Mouse (Mus musculus) layer of hippocampus, adult 11-12 months (tissue): ENCODE data around the gene Cpm.
"Not testable (repeated sequence)": the region's sequence is repeated elsewhere in the genome, so short reads cannot be mapped to it uniquely, and the experiment has no call there.

Experiments
- DNase-seq: peaks from one replicate; pipeline ENCODE4 v3.0.0; 2022; ENCODE audit warnings: low spot score

Cpm gene

DNA sequence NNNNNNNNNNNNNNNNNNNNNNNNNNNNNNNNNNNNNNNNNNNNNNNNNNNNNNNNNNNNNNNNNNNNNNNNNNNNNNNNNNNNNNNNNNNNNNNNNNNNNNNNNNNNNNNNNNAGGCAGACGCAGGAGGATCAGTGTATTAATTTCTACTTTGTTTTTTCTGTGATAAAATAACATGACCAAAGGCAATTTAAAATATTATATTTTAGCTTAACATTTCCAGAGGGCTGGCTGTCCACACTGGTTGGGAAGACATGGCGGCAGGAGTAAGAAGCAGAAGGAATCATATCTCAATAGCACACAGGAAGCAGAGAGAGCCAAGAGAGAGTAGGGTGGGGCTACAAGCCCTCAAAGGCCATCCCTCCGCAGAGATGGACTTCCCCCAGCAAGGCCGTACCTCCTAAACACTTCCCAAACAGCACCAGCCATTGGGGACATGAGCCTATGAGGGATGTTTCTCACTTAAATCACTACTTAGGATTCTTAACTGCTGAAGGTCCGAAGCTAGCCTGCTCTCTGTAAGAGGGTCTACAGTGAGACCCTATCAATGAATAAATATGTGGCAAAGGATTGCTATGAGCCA, 94.9 kb downstream of the Cpm start:
- no peak for DNase-seq

DNA sequence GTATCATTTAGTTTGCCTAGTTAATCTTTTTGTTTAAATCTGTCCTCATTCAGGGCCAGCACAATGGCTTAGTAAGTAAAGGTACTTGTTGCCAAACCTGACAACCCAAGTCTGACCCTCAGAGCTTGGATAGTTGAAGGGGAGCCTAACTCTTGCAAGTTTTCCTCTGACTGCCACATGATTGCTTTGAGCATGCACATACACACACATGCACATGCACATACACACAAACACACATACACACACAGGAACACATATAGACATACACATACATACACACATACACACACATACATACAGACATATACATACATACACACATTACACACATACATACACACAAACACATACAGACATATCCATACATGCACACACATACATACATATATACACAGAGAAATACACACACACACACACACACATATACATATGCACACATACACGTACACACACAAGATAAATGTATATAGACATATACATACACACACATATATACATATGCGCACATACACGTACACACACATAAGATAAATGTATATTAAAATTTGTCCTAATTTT, 95.6 kb downstream of the Cpm start:
- DNase-seq, result no peak

DNA sequence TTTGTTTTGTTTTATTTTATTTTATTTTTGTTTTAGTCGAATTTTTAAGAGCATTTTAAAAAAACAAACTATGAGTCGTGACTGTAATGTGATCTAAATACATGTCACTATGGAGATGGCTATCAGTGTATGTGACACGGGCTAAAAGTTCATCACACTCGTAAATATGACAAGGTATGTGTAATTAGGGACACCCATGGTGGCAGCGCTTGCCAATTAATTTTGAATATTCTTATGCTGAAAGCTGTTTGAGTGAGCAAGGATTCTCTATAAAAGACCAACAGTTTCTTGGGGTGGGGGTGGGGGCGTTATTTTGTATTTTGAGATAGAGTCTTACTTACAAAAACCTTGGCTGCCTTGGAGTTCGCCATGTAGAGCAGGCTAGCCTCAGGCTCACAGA, 96.4 kb downstream of the Cpm start:
- no peak for DNase-seq

DNA sequence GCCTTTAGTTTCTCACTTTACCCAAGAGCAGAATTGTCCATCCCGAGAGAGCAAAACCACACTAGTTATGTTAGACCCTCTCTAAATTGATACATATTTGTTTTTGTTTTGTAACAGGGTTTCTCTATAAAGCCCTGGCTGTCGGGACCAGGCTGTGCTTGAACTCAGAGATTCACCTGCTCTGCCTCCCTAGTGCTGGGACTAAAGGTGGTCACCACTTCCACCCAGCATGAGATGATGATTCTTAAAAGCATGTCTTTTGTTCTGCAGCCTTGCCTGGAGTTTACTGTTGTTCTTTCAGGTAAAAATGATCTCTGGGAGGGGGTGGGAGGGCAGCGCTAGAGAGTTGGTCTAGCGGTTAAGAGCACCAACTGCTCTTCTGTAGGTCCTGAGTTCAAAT, 97.0 kb downstream of the Cpm start:
- DNase-seq, result no peak

DNA sequence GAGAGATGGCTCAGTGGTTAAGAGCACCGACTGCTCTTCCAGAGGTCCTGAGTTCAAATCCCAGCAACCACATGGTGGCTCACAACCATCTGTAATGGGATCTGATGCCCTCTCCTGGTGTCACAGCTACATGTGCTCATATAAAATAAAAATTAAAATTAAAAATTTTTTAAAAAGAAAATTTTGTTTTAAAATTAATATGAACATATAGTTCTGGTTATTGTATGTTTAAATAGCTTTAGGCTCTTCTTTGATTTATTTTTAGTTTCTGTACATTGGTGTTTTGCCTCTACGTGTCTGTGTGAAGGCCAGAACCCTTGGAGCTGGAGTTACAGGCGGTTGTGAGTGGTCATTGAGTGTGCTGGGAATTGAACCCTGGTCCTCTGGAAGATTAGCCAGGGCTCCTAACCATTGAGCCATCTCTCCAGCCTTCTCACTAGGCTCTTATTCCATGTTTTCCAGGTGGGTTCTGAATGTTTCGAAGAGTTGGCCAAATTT, 97.6 kb downstream of the Cpm start:
- no peak for DNase-seq

DNA sequence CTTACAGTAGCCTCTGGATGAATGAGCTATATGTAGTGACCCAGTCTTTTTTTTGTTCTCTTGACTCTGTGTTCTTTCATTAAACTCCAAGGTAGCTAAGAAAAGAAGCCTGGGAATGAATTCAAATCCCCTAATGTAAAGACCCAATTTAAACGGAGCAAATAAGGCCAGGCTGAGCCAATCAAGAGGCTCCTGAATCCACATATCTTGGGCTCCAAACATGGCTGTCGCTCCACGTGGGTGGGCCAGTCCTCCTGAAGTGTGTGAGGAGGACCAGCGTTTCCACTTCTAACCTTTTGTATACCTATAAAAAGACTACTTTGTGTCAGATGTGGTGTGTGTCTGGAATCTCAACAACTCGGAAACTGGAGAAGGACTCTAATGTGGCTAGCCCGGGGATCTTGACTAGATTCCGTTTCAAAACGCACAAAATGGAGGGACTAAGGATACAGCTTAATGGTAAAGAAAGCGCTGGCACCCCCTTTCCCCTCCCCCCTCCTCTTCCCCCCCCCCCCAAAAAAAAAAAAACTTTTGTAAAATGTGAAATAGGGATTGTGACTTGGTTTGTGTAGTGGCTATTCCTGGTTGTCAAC, 98.3 kb downstream of the Cpm start:
- no peak for DNase-seq

DNA sequence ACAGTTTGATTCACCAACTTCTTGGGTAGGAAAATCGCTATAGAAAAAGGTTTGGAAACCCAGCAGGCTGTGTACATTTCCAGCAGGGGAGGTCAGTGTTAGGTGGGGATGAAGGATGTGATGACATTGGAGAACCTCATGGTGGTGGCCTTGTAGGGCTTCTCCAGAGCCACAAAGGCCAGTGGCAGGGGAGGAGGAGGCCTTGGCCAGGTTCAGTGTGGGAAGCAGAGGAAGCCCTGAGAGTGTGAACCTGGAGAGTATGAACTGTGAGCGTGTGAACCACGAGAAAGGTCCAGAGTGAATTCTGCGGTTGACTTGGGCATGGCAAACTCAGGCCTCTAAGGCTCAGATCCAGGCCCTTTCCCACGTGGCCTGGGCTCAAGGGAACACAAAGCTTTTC, 99.3 kb downstream of the Cpm start:
- no peak for DNase-seq

DNA sequence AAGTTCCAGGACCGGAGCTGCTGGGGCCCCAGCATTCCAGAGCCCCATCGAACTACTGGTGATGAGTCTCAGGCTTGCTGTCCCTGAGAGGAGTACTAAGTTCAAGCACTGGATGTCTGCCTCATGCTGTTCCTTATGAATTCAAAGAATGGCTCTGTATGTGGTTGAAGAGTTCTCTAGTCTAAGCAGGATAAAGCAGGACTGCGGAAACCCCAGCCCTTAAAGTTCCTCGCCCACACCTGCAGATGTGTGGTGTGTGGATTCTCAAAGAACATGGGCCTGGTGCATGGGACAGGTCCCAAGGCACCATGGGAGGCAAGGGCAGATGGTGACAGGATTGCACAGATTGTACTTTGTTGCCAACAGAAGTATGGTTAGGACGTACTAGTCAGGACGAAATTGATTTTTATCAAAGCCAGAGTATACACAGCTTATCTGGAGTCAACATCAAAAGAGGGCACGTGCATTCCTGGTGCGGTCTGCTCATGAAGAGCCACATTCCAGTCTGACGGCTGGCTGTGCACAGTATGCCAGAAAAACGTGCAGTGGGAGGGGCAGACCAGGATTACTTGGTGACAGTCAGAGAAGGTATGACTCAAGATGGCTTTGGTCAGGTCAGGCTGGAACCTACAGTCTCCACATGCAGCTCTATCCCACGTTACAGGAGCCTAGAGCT, 100.0 kb downstream of the Cpm start:
- no peak for DNase-seq

DNA sequence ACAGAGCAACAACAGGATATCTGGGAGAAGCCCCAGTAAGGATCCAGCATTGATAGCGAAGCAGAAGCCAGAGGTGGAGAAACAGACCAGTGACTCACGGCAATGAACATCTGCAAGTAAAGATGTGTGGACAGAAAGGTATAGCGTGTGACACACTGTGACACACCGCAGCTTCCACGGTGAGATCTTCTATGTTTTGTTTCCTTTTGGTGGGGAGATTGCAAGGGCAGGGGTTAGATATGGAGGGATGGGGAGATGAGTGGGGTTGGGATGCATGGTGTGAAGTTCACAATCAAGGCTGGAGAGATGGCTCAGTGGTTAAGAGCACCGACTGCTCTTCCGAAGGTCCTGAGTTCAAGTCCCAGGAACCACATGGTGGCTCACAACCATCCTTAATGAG, 100.8 kb downstream of the Cpm start:
- DNase-seq, result no peak

DNA sequence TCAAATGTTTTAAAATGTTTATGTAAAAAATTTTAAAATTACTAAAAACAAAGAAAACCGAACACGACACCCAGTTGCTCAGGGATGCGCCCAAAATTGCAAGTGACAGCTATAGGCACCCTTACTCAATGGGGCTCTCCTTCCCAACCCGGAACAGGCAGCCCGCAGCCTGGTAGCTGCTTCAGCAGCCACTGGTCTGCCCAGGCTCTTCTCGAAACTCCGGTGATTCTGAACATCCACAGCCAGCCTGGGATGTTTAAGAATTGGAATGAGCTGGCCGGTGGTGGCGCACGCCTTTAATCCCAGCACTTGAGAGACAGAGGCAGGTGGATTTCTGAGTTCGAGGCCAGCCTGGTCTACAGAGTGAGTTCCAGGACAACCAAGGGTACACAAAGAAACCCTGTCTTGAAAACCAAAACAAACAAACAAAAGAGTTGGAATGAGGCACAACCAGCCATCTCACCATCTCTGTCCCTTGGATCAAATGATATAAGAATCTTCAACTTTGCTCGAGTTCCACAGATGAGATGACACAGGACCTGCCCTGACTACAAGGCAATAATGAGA, 101.4 kb downstream of the Cpm start:
- no peak for DNase-seq

DNA sequence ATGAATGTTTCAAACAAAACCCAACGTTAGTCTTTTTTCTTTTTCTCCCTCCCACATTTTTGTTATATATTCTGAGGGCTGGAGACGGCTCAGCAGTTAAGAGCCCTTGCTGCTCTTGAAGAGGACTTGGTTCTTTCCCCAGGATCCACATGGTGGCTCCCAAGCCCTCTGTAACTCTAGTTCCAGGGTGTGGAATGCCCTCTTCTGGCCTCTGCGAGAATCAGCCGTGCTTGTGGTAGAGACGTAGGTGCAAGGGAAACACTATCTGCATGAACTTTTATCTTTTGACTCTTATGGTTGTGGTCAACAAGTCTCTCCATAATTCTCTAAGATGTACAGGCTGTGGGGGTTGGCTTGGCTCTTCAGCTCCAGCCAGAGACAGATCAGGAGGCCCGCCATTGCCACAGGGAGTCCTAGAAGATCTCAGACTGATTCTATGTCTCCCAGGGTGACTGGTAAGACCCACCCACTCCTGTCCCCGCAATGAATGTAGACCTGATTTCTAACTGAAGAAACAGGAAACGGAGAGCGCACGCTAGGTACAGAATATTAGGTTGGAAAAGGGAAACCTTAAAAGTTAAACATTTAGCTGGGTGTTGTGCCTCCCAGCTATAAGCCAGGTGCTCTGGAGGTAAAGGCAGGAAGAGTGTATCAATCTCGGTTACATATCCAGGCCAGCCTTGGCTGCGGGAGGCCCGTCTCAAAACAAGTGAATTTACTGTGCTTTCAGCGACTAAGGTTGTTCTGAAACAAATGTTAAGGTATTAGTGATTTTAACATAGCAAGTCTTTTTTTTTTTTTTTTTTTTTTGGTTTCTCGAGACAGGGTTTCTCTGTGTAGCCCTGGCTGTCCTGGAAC, 102.2 kb downstream of the Cpm start:
- DNase-seq, result peak; percentile 63

DNA sequence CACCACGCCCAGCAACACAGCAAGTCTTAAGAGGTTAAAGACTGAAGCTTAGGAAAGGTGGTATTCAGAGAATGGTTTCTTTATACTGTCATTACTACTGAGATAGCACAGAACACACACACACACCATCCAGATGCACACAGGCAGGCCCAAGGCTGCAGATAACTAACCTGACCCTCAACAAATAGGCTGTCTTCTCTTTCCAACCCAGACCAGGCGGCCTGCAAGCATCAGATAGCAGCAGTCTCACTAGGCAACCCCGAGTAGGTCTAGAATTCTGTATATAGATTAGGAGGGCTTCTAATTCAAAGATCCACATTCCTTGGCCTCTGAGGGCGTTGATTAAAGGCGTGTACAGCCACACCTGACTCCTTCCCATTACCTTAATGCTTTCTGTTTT, 102.9 kb downstream of the Cpm start:
- no peak for DNase-seq

DNA sequence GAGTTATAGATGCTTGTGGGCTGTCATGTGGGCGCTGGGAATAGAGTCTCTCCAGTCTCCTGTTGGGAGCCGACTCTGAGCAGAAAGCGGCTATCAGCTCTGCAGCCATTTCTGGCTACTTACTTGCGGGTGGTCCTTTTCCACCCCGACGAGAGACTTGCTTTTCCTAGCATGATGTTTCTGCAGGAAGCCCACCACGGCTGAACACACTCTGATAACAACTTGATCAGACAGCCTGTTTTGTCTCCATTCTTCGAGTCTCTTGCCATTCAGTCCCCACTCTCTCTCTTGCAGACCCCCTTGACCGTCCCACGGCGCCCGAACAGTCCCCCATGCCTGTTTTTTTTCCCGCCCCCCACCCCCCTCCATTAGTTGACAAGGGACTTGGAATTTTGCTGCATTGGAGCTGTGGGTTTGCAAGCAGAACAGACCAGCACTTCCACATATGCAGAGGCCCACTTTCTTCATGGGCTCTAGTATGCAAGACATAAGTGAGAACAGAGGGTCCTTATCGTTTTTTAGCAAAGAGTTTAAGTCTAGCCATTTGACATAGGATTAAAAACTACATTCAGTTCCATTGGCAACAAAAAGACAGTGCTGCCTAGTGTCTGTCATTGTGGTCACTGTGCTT, 103.8 kb downstream of the Cpm start:
- DNase-seq, result no peak

DNA sequence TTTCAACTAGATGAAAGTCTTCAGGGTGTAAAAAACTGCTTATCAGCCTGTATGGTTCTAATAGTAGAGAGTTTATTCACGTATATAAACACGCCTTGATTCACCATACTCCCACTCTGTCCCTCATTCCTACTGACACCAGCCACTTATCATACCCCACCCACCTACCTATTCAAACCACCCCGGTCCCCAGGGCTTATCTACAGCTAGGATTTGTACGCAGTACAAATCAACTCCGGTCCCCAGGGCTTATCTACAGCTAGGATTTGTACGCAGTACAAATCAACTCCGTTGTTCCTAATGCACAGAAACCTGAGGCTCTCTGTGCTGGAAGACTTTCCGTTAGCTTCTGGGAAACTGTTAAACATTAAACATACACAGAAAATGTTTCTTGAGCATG, 104.3 kb downstream of the Cpm start:
- DNase-seq, result not testable (repeated sequence)

DNA sequence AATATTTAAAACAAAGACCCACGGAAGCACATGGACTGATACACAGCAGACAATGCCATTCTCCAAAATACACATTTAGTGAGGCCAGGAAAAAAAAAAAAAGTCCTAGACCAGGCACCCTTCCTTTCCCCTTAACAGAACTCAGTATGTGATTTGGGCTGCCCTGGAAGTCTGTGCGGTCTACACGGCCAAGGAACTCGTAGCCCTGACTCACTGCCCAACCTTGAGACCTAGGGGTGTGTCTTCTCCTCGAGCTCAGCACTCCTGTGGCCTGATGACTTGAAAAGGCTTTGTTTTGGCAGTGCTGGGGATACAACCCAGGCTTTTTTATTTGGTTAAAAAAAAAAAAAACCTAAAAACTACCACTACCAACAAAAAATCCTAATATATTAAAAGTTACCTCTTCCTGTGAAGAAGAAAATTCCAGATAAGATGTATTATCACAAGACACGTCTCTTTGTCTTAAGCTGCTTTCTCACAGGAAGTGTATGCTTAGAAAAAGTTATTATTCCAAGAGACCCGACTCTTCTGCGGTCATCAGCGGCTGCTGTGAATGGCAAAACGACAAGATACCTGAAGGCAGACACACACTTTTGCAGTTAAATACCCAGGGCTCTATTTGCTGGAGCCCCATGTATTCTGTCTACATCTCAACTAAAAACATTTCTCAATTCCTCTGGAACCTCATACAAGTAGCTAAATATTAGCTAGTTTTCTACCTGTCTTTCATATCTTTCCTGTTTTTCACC, 105.0 kb downstream of the Cpm start:
- DNase-seq, result not testable (repeated sequence)

DNA sequence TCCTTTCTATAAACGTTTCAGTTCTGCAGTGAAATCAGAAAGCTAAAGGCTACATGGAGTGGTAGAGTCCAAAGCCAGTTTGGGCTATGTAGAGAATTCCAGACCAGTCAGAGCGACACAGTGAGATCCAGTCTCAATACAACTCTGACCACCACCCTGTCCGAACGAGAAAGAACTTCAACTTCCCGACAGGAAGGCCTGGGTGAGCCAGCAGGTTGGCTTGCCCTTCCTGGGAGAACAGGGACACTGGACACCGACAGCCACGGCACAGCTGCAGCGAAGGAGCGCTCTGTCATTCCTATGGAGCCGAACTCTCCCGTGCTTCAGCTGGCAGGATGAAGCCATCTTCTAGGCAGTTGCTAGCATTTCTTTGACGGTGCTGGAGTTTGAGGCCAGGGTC, 106.1 kb downstream of the Cpm start:
- not testable (repeated sequence) for DNase-seq

DNA sequence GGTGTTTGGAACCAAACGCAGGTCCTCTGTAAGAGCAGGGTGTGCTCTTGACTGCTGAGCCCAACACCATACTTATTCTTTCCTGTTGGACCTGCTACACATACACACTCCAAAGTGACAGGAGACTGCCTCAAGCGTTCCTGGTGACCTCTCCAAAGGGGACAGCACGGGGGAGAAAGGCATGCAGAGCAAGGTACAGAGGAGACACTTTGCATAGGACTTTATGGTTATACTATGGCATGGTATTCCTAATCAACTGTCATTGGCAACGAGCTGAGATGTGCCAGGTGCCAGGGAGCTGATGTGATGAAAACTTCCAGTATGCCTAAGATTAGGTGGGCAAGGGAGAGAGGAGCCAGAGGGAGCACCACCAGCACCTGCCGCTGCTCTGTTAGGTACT, 107.3 kb downstream of the Cpm start:
- DNase-seq, result no peak
